Mouse (Mus musculus): ENCODE data around the gene Olfr780. TPM values are rescaled to one million over a fixed set of nuclear protein-coding genes. Genes with fewer than 3 reads are reported as not detected.

Olfr780 gene
- not detected in 2 replicates for polyA plus RNA-seq (2012; rRNA removed)

DNA sequence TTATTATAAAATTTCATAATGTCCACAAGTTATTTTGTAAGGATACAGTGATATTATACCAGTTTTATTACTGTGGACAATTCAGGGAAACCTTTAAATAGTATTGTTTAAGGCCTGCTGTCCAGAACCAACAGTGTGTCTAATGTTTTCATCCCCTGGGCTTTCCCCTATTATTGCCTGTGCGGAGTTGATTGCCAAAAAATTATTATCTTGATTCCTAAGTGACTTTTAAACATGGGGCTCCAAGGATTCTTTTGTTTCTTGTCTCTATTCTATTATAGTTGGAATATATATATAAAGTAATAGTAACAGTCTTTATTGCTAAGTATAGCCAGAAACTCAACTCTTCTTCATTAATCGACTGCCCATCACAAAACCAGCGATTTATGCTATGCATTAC is at the start of gene Olfr780:
TSS of gene Olfr780 (plus strand) at position 301 of the 400 bp plus-strand sequence.

GRCm38 (mm10) chr10:129271081-129271535 is 46.8 kb upstream of the Olfr780 start, which contains the start of gene Olfr777:
TSS of gene Olfr777 (minus strand) at chr10:129271485.

DNA sequence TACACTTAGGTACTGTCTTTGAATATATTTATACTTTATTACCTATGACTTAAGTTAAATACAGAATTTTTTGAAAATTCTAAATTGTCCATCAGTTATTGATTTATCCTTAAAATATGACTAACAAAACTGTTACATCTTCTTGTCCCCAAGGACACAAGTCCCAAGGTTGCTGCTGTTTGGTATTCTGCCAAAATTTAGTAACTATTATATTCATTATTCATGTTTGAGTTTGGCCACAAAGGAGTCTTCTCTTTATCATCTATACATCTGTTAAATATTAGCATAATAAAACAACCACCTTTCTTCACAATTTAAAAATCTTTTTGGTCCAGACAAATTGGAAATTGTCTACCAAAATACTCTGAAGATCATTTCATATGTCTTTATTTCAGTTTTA is 10.6 kb downstream of the Olfr780 start, which contains the start of gene Olfr781:
TSS of gene Olfr781 (plus strand) at position 301 of the 400 bp plus-strand sequence.

DNA sequence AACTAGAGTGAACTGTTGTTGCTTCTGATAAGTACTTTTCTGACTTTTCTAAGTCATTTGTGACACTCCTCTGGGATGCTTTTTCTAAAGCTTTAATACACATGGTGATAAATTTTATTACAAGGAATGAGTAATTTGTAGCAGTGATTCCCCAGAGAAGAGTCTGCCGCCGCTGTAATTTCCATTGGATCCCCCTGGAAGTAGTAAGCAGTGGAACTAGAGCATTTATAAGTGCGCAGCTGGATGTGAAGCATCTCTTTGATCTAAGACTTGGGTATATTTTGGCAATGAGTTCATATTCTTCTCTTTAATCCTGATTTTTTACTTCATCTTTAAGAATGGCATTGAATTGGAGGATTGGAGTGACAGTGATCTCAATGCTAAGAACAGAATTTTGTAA is 30.6 kb downstream of the Olfr780 start, which contains the start of gene Olfr782:
TSS of gene Olfr782 (plus strand) at position 301 of the 400 bp plus-strand sequence.

Other genes with a start within 250 kb of the Olfr780 start
- gene Olfr766-ps1, start 249.1 kb upstream of the Olfr780 start, polyA plus RNA-seq (2012; rRNA removed), result not detected in 2 replicates
- gene Olfr767, start 235.2 kb upstream of the Olfr780 start, polyA plus RNA-seq (2012; rRNA removed), result not detected in 2 replicates
- gene Olfr768, start 218.7 kb upstream of the Olfr780 start, polyA plus RNA-seq (2012; rRNA removed), result not detected in 2 replicates
- gene Olfr769, start 200.3 kb upstream of the Olfr780 start, polyA plus RNA-seq (2012; rRNA removed), result not detected in 2 replicates
- not detected in 2 replicates for gene Olfr770, start 179.1 kb upstream of the Olfr780 start, polyA plus RNA-seq (2012; rRNA removed)
- gene Olfr771, start 153.4 kb upstream of the Olfr780 start, polyA plus RNA-seq (2012; rRNA removed), result not detected in 2 replicates
- not detected in 2 replicates for gene Olfr772, start 140.2 kb upstream of the Olfr780 start, polyA plus RNA-seq (2012; rRNA removed)
- gene Olfr773, start 130.7 kb upstream of the Olfr780 start, polyA plus RNA-seq (2012; rRNA removed), result not detected in 2 replicates
- gene Olfr774, start 81.9 kb upstream of the Olfr780 start, polyA plus RNA-seq (2012; rRNA removed), result not detected in 2 replicates
- gene Olfr775, start 69.7 kb upstream of the Olfr780 start, polyA plus RNA-seq (2012; rRNA removed), result not detected in 2 replicates
- gene Olfr776, start 59.0 kb upstream of the Olfr780 start, polyA plus RNA-seq (2012; rRNA removed), result not detected in 2 replicates
- not detected in 2 replicates for gene Olfr777, start 46.6 kb upstream of the Olfr780 start, polyA plus RNA-seq (2012; rRNA removed)
- gene Olfr781, start 10.7 kb downstream of the Olfr780 start, polyA plus RNA-seq (2012; rRNA removed), result not detected in 2 replicates
- not detected in 2 replicates for gene Olfr782, start 30.7 kb downstream of the Olfr780 start, polyA plus RNA-seq (2012; rRNA removed)
- 0.04 TPM in 2 replicates for gene Olfr784, start 66.0 kb downstream of the Olfr780 start, polyA plus RNA-seq (2012; rRNA removed)
- gene Olfr785, start 87.3 kb downstream of the Olfr780 start, polyA plus RNA-seq (2012; rRNA removed), result not detected in 2 replicates
- not detected in 2 replicates for gene Olfr786, start 109.2 kb downstream of the Olfr780 start, polyA plus RNA-seq (2012; rRNA removed)
- not detected in 2 replicates for gene Olfr787, start 143.7 kb downstream of the Olfr780 start, polyA plus RNA-seq (2012; rRNA removed)
- gene Olfr788, start 152.9 kb downstream of the Olfr780 start, polyA plus RNA-seq (2012; rRNA removed), result not detected in 2 replicates
- gene Olfr789, start 166.6 kb downstream of the Olfr780 start, polyA plus RNA-seq (2012; rRNA removed), result not detected in 2 replicates
- gene Olfr790, start 180.4 kb downstream of the Olfr780 start, polyA plus RNA-seq (2012; rRNA removed), result not detected in 2 replicates
- not detected in 2 replicates for gene Olfr791, start 203.7 kb downstream of the Olfr780 start, polyA plus RNA-seq (2012; rRNA removed)
- gene Olfr792, start 221.0 kb downstream of the Olfr780 start, polyA plus RNA-seq (2012; rRNA removed), result not detected in 2 replicates
- not detected in 2 replicates for gene Olfr794, start 249.5 kb downstream of the Olfr780 start, polyA plus RNA-seq (2012; rRNA removed)

Data from central nervous system, embryonic 11.5 days (tissue).